Mouse (Mus musculus) right cerebral cortex, postnatal 4 days (tissue): ENCODE data around the gene Fn3k.

Experiments used
- DNase-seq: peaks from one replicate; pipeline ENCODE4 v3.0.0-alpha.2; 2022

The Fn3k gene

GRCm38 (mm10) chr11:121451753-121452635, 17.3 kb downstream of the Fn3k start, which contains the start of gene Tbcd:
Gene Tbcd, plus strand, starts transcription at chr11:121451949.
- DNase-seq, result peak; percentile 95

GRCm38 (mm10) chr11:121457874-121458273, 23.2 kb downstream of the Fn3k start:
- DNase-seq, result no peak

- DNase-seq, result no peak
Observed at GRCm38 (mm10) chr11:121467408-121467807, 32.7 kb downstream of the Fn3k start.

GRCm38 (mm10) chr11:121474831-121475230, 40.1 kb downstream of the Fn3k start:
- no peak for DNase-seq

GRCm38 (mm10) chr11:121475699-121476415, 41.1 kb downstream of the Fn3k start:
- DNase-seq, result peak; percentile 86

- no peak for DNase-seq
Observed at GRCm38 (mm10) chr11:121479476-121480203, 44.9 kb downstream of the Fn3k start.

- DNase-seq, result no peak
Observed at GRCm38 (mm10) chr11:121481129-121481528, 46.4 kb downstream of the Fn3k start.

GRCm38 (mm10) chr11:121485882-121486281, 51.2 kb downstream of the Fn3k start:
- DNase-seq, result no peak

- DNase-seq, result no peak
Observed at GRCm38 (mm10) chr11:121490651-121491050, 55.9 kb downstream of the Fn3k start.
